Mouse (Mus musculus) heart, embryonic 16.5 days (tissue): Measurements from ENCODE around the gene Bod1. TPM values are rescaled to one million over a fixed set of nuclear protein-coding genes. Genes with fewer than 3 reads are reported as not detected.

ENCODE experiments used
- ATAC-seq: fragments of 200-750 bp; cut with Nextera tagmentation; replicated peaks from 2 replicates; pipeline ENCODE4 v1.8.0; 2017; ENCODE audit warnings: moderate number of reproducible peaks; ENCODE audit not compliant: insufficient read depth, low FRiP score; ENCODE audit errors: extremely low read depth
- H3K27ac ChIP-seq: fragments of 300-500 bp; sonication (generic); 2 replicates; pipeline ENCODE4 v1.5.1; 2014; ENCODE audit warnings: mild to moderate bottlenecking, low read length, control low read depth, moderate library complexity
- H3K27me3 ChIP-seq: fragments of 300-500 bp; sonication (generic); 2 replicates; pipeline ENCODE4 v1.6.1; 2014; ENCODE audit warnings: low read length, mixed read lengths; ENCODE audit not compliant: control insufficient read depth, insufficient read depth
- H3K36me3 ChIP-seq: fragments of 300-500 bp; sonication (generic); 2 replicates; pipeline ENCODE4 v1.6.1; 2014; ENCODE audit not compliant: control insufficient read depth, insufficient read depth
- H3K4me1 ChIP-seq: fragments of 300-500 bp; sonication (generic); 2 replicates; pipeline ENCODE4 v1.6.1; 2014; ENCODE audit warnings: low read length, mixed read lengths; ENCODE audit not compliant: control insufficient read depth, insufficient read depth
- H3K4me2 ChIP-seq: fragments of 300-500 bp; sonication (generic); 2 replicates; pipeline ENCODE4 v1.6.1; 2014; ENCODE audit warnings: low read depth, mild to moderate bottlenecking, control low read depth, low read length
- H3K4me3 ChIP-seq: fragments of 300-500 bp; sonication (generic); 2 replicates; pipeline ENCODE4 v1.5.1; 2014; ENCODE audit warnings: mild to moderate bottlenecking, control low read depth, low read length
- H3K9ac ChIP-seq: fragments of 300-500 bp; sonication (generic); 2 replicates; pipeline ENCODE4 v1.6.1; 2014; ENCODE audit warnings: low read length, control low read depth
- H3K9me3 ChIP-seq: fragments of 300-500 bp; sonication (generic); replicated peaks from 2 replicates; pipeline ENCODE4 v1.6.1; 2016; ENCODE audit warnings: low read length; ENCODE audit not compliant: control insufficient read depth
- WGBS: fragments of 180-500 bp; shearing (Covaris S2); extraction: QIAGEN DNeasy Blood & Tissue Kit; methylation state at CpG from one replicate; pipeline ENCODE4 v1.1.7; 2014; 5-methylcytosine and 5-hydroxymethylcytosine counted together
- polyA plus RNA-seq: library from polyadenylated mRNA; unstranded; fragments of >200 nt; fragmentation: Nextera tagmentation; extraction: Ambion mirVana; gene quantifications from 2 replicates; pipeline ENCODE4 v1.2.1, GENCODE M21; 2015

The Bod1 gene
- polyA plus RNA-seq, 1 experiment from 2014 or later, result 62.8 TPM

DNA sequence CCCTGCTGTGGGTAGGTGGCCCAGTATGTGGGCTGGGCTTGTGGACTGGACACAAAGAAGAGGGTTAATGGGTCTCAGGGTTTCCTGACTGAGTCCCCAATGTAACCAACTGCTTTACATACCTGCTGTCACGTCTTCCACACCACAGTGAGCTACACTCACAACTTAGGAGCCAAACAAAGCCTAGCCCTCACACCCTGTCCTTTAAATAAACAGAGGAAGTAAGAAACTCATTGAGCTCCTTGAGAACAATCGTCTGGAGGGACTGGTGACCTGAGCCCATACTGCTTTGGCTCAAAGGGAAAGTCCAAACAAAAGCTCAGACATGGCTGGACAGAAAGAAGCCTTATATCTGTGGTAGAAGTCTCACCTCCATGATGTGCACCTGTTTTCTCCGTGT lies 27.8 kb upstream of the Bod1 start:
- H3K4me1 ChIP-seq, result no peaks in the 10 kb centered on the region; the same call in 1 of the 2 replicates
- H3K4me3 ChIP-seq, result no peak overlapping the region
- no peak overlapping the region for H3K4me2 ChIP-seq
- no peaks in the 10 kb centered on the region for H3K9me3 ChIP-seq
- H3K27me3 ChIP-seq, result no peaks in the 10 kb centered on the region
- no peak for ATAC-seq
- no peak overlapping the region for H3K9ac ChIP-seq
- no peaks in the 10 kb centered on the region for H3K36me3 ChIP-seq
- 43% methylated on average over 3 of the region's 3 CpGs for WGBS
- H3K27ac ChIP-seq, result no peak overlapping the region

- Histone ChIP-seq H3K27me3 (no peaks in the 10 kb centered on the region), H3K9ac (no peak overlapping the region), H3K27ac (no peak overlapping the region), H3K4me2 (no peak overlapping the region), H3K4me1 (no peaks in the 10 kb centered on the region), H3K4me3 (no peak overlapping the region), H3K36me3 (no peaks in the 10 kb centered on the region), H3K9me3 (peaks cover 2% of the 10 kb centered on the region; the same call in 1 of the 2 replicates)
- no peak for ATAC-seq
- WGBS, result 81% methylated on average over 4 of the region's 4 CpGs
Observed at GRCm38 (mm10) chr11:31694801-31695200, 23.1 kb upstream of the Bod1 start.

DNA sequence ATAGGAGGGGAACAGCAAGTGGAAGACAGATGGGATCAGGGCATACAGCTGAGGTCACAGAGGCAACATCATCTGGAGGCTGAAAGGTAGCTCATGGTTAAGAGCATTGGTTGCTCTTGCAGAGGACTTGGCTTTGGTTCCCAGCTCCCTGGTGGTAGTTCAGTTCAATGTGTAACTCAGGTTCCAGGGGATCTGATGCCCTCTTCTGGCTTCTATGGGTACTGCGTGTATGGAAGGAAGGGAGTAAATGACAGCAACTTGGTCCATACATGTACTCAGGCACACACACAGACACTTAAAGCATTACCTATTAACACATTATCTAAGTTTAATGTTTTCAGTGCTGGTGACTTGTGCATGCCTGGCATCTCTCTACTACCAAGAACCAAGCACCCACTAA lies 22.4 kb upstream of the Bod1 start:
- Histone ChIP-seq H3K36me3 (no peaks in the 10 kb centered on the region), H3K9ac (no peak overlapping the region), H3K4me2 (no peak overlapping the region), H3K27me3 (no peaks in the 10 kb centered on the region), H3K9me3 (peaks cover 2% of the 10 kb centered on the region; the same call in 1 of the 2 replicates), H3K27ac (no peak overlapping the region), H3K4me3 (no peak overlapping the region), H3K4me1 (no peaks in the 10 kb centered on the region)
- no peak for ATAC-seq
- WGBS, result 78% methylated on average over 1 of the region's 1 CpGs

- no peaks in the 10 kb centered on the region for H3K36me3 ChIP-seq
- H3K27me3 ChIP-seq, result no peaks in the 10 kb centered on the region
- no peak overlapping the region for H3K4me2 ChIP-seq
- no peak for ATAC-seq
- H3K9me3 ChIP-seq, result peaks cover 2% of the 10 kb centered on the region; the same call in 1 of the 2 replicates
- H3K4me3 ChIP-seq, result no peak overlapping the region
- WGBS, result 78% methylated on average over 2 of the region's 2 CpGs
- H3K9ac ChIP-seq, result no peak overlapping the region
- H3K4me1 ChIP-seq, result no peaks in the 10 kb centered on the region
- H3K27ac ChIP-seq, result no peak overlapping the region
Observed at GRCm38 (mm10) chr11:31693322-31693721, 21.6 kb upstream of the Bod1 start.

DNA sequence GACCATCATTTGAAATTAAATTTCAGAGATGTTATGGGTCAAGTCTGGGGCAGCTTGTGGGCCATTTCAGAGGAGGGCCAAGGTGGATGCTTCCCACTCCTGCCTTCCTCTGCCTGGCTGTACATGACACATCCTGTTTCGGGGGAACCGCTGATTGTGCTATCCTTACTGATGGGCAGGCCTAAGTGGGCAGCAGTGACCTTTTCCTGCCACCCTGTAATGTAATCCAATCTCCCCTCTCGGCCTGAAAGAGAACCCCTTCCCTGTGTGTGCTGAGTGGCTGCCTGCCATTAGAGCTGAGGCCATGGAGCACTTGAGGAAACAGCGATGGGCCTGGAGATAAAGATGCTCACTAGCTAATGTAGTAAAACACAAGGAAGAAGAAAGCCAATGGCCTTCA lies 17.3 kb upstream of the Bod1 start:
- Histone ChIP-seq H3K4me1 (no peaks in the 10 kb centered on the region), H3K9me3 (peaks cover under 1% of the 10 kb centered on the region; the same call in 1 of the 2 replicates), H3K27ac (no peak overlapping the region), H3K27me3 (no peaks in the 10 kb centered on the region), H3K4me3 (no peak overlapping the region), H3K9ac (no peak overlapping the region), H3K4me2 (no peak overlapping the region), H3K36me3 (no peaks in the 10 kb centered on the region)
- 34% methylated on average over 4 of the region's 4 CpGs for WGBS
- no peak for ATAC-seq

GRCm38 (mm10) chr11:31684913-31685567 lies 13.4 kb upstream of the Bod1 start:
- no peak for ATAC-seq
- Histone ChIP-seq H3K27me3 (no peaks in the 10 kb centered on the region), H3K36me3 (no peaks in the 10 kb centered on the region), H3K4me3 (no peak overlapping the region), H3K27ac (no peak overlapping the region), H3K9ac (no peak overlapping the region), H3K4me1 (no peaks in the 10 kb centered on the region), H3K9me3 (no peaks in the 10 kb centered on the region), H3K4me2 (no peak overlapping the region)
- 78% methylated on average over 9 of the region's 9 CpGs for WGBS

GRCm38 (mm10) chr11:31684126-31684525 lies 12.4 kb upstream of the Bod1 start:
- no peaks in the 10 kb centered on the region for H3K9me3 ChIP-seq
- no peak overlapping the region for H3K9ac ChIP-seq
- no peaks in the 10 kb centered on the region for H3K4me1 ChIP-seq
- no peak overlapping the region for H3K4me3 ChIP-seq
- no peaks in the 10 kb centered on the region for H3K36me3 ChIP-seq
- no peaks in the 10 kb centered on the region for H3K27me3 ChIP-seq
- no peak overlapping the region for H3K27ac ChIP-seq
- no peak overlapping the region for H3K4me2 ChIP-seq
- ATAC-seq, result no peak
- 74% methylated on average over 2 of the region's 2 CpGs for WGBS

DNA sequence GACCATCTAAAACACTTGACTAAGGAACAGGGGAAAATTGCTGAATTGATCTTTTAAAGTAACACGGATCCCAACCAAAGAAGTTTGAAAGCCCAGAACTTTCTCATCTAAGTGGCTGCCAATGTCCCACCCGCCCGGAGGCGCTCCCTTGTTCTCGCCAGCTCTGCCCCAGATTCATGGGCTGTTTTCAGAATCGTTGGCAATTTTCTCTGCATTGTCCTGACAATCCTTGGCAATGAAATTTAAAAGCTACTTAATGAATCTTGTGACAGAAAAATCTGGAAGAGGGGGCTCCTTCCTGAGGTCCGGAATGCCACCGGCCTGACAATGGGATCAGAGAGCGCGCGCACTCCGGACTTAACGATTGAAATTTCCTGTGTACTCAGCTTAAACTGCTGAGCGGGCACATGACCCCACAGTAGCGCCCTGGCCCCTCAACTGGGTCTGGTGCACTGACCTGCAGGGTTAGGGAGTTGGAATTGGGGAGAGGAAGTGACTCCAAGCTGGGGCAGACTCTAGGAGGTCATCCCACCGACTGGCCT lies 8.2 kb upstream of the Bod1 start:
- H3K4me3 ChIP-seq, result no peak overlapping the region
- no peak overlapping the region for H3K9ac ChIP-seq
- ATAC-seq, result no peak
- WGBS, result 69% methylated on average over 16 of the region's 16 CpGs
- H3K27me3 ChIP-seq, result no peaks in the 10 kb centered on the region
- H3K4me1 ChIP-seq, result no peaks in the 10 kb centered on the region
- H3K36me3 ChIP-seq, result no peaks in the 10 kb centered on the region
- H3K27ac ChIP-seq, result no peak overlapping the region
- H3K4me2 ChIP-seq, result no peak overlapping the region
- no peaks in the 10 kb centered on the region for H3K9me3 ChIP-seq

- Histone ChIP-seq H3K9ac (no peak overlapping the region), H3K4me3 (no peak overlapping the region), H3K27ac (no peak overlapping the region), H3K9me3 (no peaks in the 10 kb centered on the region), H3K36me3 (no peaks in the 10 kb centered on the region), H3K4me2 (no peak overlapping the region), H3K4me1 (0 out of 2 replicates have a peak, but pooled peaks cover 3% of the 10 kb centered on the region), H3K27me3 (no peaks in the 10 kb centered on the region)
- ATAC-seq, result no peak
- WGBS, result 93% methylated on average over 5 of the region's 5 CpGs
Observed at GRCm38 (mm10) chr11:31677309-31677708, 5.6 kb upstream of the Bod1 start.
